Mouse (Mus musculus) embryonic facial prominence, embryonic 14.5 days (tissue): ENCODE data around the gene Sulf2. TPM values are rescaled to one million over a fixed set of nuclear protein-coding genes. Genes with fewer than 3 reads are reported as not detected.

Experiments
- ATAC-seq: fragments of 200-750 bp; cut with Nextera tagmentation; 2 replicates; pipeline ENCODE4 v1.8.0; 2017; ENCODE audit warnings: low read depth, moderate number of reproducible peaks, moderate TSS enrichment
- DNase-seq: peaks from one replicate; pipeline ENCODE4 v3.0.0-alpha.2; 2015; ENCODE audit warnings: low spot score
- H3K27ac ChIP-seq: fragments of 300-500 bp; sonication (generic); replicated peaks from 2 replicates; pipeline ENCODE4 v1.5.1; 2014; ENCODE audit warnings: low read depth, mild to moderate bottlenecking, low read length, moderate library complexity
- H3K27me3 ChIP-seq: fragments of 300-500 bp; sonication (generic); replicated peaks from 2 replicates; pipeline ENCODE4 v1.6.1; 2014; ENCODE audit warnings: low read length; ENCODE audit not compliant: control insufficient read depth, insufficient read depth
- H3K36me3 ChIP-seq: fragments of 300-500 bp; sonication (generic); 2 replicates; pipeline ENCODE4 v1.6.1; 2014; ENCODE audit warnings: low read length, mixed read lengths; ENCODE audit not compliant: control insufficient read depth, insufficient read depth
- H3K4me1 ChIP-seq: fragments of 300-500 bp; sonication (generic); 2 replicates; pipeline ENCODE4 v1.6.1; 2014; ENCODE audit warnings: antibody characterized with exemption, low read length; ENCODE audit not compliant: control insufficient read depth, insufficient read depth
- H3K4me2 ChIP-seq: fragments of 300-500 bp; sonication (generic); 2 replicates; pipeline ENCODE4 v1.6.1; 2014; ENCODE audit warnings: low read depth, mild to moderate bottlenecking, low read length, moderate library complexity, mixed read lengths
- H3K4me3 ChIP-seq: fragments of 300-500 bp; sonication (generic); 2 replicates; pipeline ENCODE4 v1.5.1; 2014; ENCODE audit warnings: low read depth, mild to moderate bottlenecking, low read length
- H3K9ac ChIP-seq: fragments of 300-500 bp; sonication (generic); 2 replicates; pipeline ENCODE4 v1.6.1; 2014; ENCODE audit warnings: low read depth, mild to moderate bottlenecking, low read length, moderate library complexity, mixed read lengths
- H3K9me3 ChIP-seq: fragments of 300-500 bp; sonication (generic); 2 replicates; pipeline ENCODE4 v1.6.1; 2016; ENCODE audit warnings: low read length; ENCODE audit not compliant: control insufficient read depth
- WGBS: fragments of 180-500 bp; shearing (Covaris S2); extraction: QIAGEN DNeasy Blood & Tissue Kit; methylation state at CpG from one replicate; pipeline ENCODE4 v1.1.7; 2014; 5-methylcytosine and 5-hydroxymethylcytosine counted together
- polyA plus RNA-seq: library from polyadenylated mRNA; unstranded; fragments of >200 nt; fragmentation: Nextera tagmentation; extraction: Ambion mirVana; gene quantifications from 2 replicates; pipeline ENCODE4 v1.2.1, GENCODE M21; 2014

Gene Sulf2
- polyA plus RNA-seq, 1 experiment from 2014 or later: 139 TPM

DNA sequence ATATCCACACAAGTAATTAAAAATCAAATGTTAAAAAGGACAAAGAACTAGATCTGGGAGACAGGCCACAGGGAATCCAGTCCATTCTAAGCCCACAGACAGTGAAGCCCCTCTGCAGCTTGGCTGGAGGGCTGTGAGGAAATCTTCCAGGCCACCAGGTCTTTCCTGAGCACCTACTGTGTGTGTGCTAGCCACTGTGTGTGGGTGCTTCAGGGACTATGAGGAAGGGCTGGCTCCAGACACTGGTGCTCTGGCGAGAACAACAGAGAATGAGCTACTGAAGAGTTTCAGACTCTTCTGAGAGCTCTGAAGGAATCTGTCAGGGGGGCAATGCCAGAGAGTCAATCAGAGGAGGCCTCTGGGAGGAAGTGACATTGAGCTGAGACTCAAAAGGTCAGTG, 13.6 kb downstream of the Sulf2 start:
- Histone ChIP-seq H3K9ac (no peak overlapping the region), H3K4me3 (no peak overlapping the region), H3K9me3 (no peaks in the 10 kb centered on the region), H3K4me2 (no peak overlapping the region), H3K27me3 (no peaks in the 10 kb centered on the region), H3K27ac (peak overlapping the region; percentile 61; the same call in 1 of the 2 replicates), H3K4me1 (peaks cover 30% of the 10 kb centered on the region), H3K36me3 (0 out of 2 replicates have a peak, but pooled peaks cover 5% of the 10 kb centered on the region)
- no peak for DNase-seq
- 70% methylated on average over 1 of the region's 1 CpGs for WGBS
- ATAC-seq: no peak

DNA sequence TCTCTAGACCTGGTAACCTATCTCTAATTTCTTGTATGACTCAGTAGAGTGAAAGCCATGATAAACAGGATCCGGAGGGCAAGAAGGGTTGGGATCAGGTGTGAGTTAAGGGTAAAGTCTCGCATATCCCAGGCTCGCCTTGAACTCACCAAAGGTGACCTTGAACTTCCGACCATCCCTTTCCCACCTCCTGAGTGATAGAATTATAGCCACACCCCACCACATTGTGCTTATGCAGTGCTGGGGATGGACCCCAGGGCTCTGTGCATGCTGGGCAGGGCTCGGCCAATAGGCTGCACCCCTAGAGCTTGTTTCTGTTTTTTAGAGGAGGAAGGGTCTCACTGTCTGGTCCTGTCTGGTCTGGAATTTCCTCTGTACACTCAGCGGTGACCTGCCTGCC, 14.4 kb downstream of the Sulf2 start:
- no peak overlapping the region for H3K4me3 ChIP-seq
- no peak overlapping the region for H3K27ac ChIP-seq
- H3K9ac ChIP-seq: no peak overlapping the region
- no peak for ATAC-seq
- WGBS: 91% methylated on average over 6 of the region's 6 CpGs
- H3K4me2 ChIP-seq: no peak overlapping the region
- H3K4me1 ChIP-seq: peaks cover 32% of the 10 kb centered on the region
- no peak for DNase-seq
- no peaks in the 10 kb centered on the region for H3K27me3 ChIP-seq
- 0 out of 2 replicates have a peak, but pooled peaks cover 5% of the 10 kb centered on the region for H3K36me3 ChIP-seq
- H3K9me3 ChIP-seq: no peaks in the 10 kb centered on the region

DNA sequence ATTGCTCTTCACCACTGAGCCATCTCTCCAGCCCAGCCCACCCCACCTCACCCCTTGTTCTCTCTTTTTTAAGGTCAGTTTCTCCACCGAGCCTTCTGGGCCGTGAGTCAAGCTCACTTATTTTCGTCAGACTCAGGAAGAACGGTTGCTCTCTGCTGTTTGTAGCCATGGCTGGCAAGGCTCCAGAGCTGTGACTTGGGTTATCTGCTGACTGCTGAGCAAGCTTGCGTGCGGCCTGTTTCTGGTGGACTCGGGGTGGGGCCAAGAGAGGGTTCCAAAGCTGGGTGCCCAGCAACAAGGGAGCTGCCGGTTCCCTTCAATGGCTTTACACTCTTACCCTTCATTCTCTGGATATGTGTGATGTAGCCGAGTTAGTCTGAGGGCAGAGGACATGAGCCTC, 15.0 kb downstream of the Sulf2 start:
- Histone ChIP-seq H3K9me3 (no peaks in the 10 kb centered on the region), H3K4me1 (peaks cover 35% of the 10 kb centered on the region), H3K4me2 (no peak overlapping the region), H3K36me3 (0 out of 2 replicates have a peak, but pooled peaks cover 5% of the 10 kb centered on the region), H3K4me3 (no peak overlapping the region), H3K9ac (no peak overlapping the region), H3K27ac (no peak overlapping the region), H3K27me3 (no peaks in the 10 kb centered on the region)
- ATAC-seq (no peak), DNase-seq (no peak)
- 85% methylated on average over 9 of the region's 9 CpGs for WGBS

DNA sequence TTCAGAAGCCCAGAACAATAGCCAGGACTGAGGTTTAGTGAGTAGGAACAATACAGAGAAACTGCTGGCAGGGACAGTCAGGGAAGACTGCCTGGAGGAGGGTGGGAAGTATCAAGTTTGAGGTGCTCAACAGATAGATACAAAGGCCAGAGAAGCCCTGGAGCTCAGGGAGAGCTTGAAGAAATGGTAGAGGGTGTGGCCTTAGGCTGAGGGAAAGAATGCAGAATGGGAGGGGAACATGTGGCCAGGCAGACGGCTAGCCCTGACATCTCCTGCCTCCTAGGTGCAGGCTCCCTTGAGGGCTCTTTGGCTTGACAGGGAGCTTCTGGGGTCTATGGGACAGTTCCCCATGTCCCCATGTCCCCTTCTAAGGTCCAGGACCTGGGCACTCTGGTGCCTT, 17.2 kb downstream of the Sulf2 start:
- H3K9ac ChIP-seq: no peak overlapping the region
- 20% methylated on average over 1 of the region's 1 CpGs for WGBS
- ATAC-seq: no peak
- no peaks in the 10 kb centered on the region for H3K27me3 ChIP-seq
- H3K4me2 ChIP-seq: no peak overlapping the region
- no peak overlapping the region for H3K27ac ChIP-seq
- no peak overlapping the region for H3K4me3 ChIP-seq
- H3K4me1 ChIP-seq: peaks cover 29% of the 10 kb centered on the region
- DNase-seq: no peak
- no peaks in the 10 kb centered on the region for H3K9me3 ChIP-seq
- 0 out of 2 replicates have a peak, but pooled peaks cover 5% of the 10 kb centered on the region for H3K36me3 ChIP-seq

DNA sequence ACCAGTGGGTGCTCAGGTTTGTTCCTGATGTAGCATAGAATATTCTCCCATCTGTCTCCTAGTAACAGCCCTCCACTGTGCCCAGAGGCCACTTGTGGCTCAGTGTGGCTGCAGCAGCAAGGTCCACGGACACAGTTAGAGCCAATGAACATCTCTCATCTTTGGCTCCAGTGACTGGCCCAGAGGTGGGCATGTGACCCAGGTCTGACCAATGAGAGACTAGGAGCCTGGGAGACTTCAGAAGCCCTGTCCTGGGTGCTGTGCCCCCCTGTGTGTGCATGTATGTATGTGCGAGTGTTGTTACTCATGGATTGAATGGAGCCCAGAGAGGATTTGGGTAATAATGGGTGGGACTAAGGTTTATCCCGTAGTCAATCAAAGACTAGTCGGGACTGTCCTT, 18.0 kb downstream of the Sulf2 start:
- ATAC-seq (no peak), DNase-seq (no peak)
- Histone ChIP-seq H3K27ac (no peak overlapping the region), H3K27me3 (no peaks in the 10 kb centered on the region), H3K9ac (no peak overlapping the region), H3K9me3 (no peaks in the 10 kb centered on the region), H3K36me3 (0 out of 2 replicates have a peak, but pooled peaks cover 6% of the 10 kb centered on the region), H3K4me1 (peaks cover 20% of the 10 kb centered on the region), H3K4me3 (no peak overlapping the region), H3K4me2 (no peak overlapping the region)
- WGBS: 91% methylated on average over 4 of the region's 4 CpGs

DNA sequence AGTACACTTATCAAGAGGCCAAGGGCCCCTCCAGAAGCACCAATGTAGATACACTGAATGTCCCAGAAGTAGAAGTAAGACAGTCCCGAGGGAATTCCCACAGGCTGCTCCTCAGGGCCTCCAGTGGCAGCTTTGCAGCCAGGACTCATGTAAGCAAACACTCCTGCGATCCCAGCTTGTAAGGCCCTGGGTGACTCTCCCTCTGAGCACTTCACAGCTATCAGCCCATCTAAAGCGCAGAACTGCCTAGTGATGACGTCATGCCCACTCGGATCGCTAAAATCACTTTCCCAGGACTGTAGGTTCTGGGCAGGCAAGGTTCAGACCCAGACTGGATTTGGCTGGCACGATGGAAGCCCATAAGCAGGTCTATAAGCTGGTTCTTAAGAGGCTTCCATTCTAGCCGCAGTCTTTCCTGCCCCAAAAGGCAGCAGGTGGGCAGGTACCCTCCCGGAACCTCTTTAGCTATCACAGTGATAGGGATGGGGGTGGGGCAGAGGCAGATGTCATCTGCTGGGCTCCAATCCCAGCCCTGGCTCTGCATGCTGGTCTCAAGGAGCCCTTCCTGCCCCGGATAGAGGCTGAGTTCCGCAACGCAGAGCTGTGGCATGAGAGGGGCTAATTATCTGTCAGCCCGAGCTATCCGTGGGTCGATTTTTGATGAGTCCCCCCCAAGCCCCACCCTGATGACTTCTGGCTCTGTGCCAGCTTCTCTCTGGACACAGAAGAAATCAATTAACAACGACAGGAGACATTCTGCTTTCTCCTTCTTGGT, 19.6 kb downstream of the Sulf2 start:
- Histone ChIP-seq H3K27me3 (no peaks in the 10 kb centered on the region), H3K9me3 (no peaks in the 10 kb centered on the region), H3K4me1 (peaks cover 18% of the 10 kb centered on the region; the same call in 1 of the 2 replicates), H3K27ac (no peak overlapping the region), H3K36me3 (peaks cover 20% of the 10 kb centered on the region), H3K9ac (no peak overlapping the region), H3K4me2 (no peak overlapping the region), H3K4me3 (no peak overlapping the region)
- DNase-seq (no peak), ATAC-seq (no peak)
- WGBS: 37% methylated on average over 16 of the region's 16 CpGs

DNA sequence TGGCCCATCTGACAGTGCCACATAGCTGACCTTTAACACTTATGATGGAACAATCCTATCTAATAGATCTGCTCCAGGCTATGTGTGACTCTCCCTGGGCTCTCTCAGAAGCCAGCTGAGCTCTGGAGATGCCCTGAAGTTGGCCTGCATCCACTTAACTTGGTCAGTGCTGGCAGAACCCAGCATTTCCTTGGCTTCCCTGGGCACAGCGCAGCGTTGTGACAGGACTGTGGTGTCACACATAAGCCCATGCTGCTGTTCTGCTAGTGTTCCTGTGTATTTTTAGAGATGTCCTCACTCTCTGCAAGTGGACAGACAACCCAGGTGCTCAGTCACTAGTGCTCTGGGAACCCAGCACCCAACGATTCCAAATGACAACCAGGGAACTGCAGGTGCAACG, 26.7 kb downstream of the Sulf2 start:
- DNase-seq (no peak), ATAC-seq (no peak)
- no peak overlapping the region for H3K27ac ChIP-seq
- 95% methylated on average over 4 of the region's 4 CpGs for WGBS
- no peaks in the 10 kb centered on the region for H3K4me1 ChIP-seq
- no peak overlapping the region for H3K4me2 ChIP-seq
- H3K27me3 ChIP-seq: no peaks in the 10 kb centered on the region
- H3K9ac ChIP-seq: no peak overlapping the region
- H3K4me3 ChIP-seq: no peak overlapping the region
- peaks cover 63% of the 10 kb centered on the region for H3K36me3 ChIP-seq
- H3K9me3 ChIP-seq: no peaks in the 10 kb centered on the region

DNA sequence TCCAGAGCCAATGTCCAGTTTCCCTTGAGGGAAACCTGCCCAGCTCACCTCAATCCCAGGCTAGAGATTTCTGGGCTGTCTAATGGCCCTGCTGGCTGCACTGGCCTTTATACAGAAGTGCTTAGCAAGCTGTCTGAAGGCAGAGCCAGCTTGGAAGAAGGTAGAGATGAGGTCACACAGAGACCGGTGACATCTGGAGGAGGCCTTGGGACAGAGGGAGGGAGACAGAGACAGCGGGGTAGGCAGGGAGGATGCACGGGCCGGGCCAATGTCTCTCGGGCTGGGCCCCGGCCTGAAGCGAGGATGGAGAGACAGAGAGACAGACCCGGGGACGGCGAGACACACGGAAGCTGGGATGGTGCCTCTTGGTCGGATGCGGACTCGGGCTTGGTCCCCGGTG, 27.4 kb downstream of the Sulf2 start:
- no peak overlapping the region for H3K9ac ChIP-seq
- ATAC-seq: no peak
- no peak overlapping the region for H3K4me3 ChIP-seq
- no peak overlapping the region for H3K4me2 ChIP-seq
- DNase-seq: no peak
- H3K27me3 ChIP-seq: no peaks in the 10 kb centered on the region
- no peaks in the 10 kb centered on the region for H3K4me1 ChIP-seq
- H3K9me3 ChIP-seq: no peaks in the 10 kb centered on the region
- WGBS: 90% methylated on average over 15 of the region's 15 CpGs
- no peak overlapping the region for H3K27ac ChIP-seq
- H3K36me3 ChIP-seq: peaks cover 70% of the 10 kb centered on the region

DNA sequence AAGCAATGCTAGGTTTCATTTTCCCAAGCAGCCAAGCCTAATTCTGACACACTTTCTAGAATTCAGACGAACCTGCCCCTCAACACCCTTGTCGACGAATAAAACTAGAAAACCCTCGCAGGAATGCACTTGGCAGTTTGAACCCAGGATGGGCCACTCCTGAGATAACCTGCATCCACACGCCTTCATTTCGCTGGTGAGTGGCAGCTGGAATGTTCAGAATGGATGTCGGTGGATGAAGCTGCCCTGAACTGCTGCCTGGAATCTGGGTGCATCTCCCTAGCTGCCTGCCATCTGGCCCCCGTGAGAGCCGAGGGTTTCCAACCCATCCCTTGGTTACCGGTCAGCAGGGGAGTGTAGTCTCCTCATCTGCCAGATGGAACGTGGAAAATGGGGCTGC, 29.1 kb downstream of the Sulf2 start:
- Histone ChIP-seq H3K9me3 (no peaks in the 10 kb centered on the region), H3K4me1 (no peaks in the 10 kb centered on the region), H3K4me2 (no peak overlapping the region), H3K36me3 (peaks cover 64% of the 10 kb centered on the region), H3K27me3 (no peaks in the 10 kb centered on the region), H3K27ac (no peak overlapping the region), H3K4me3 (no peak overlapping the region), H3K9ac (no peak overlapping the region)
- ATAC-seq (no peak), DNase-seq (no peak)
- WGBS: 67% methylated on average over 11 of the region's 11 CpGs
